Comparison of ENCODE assay signal across 14 mouse cellular contexts in the genomic region with DNA sequence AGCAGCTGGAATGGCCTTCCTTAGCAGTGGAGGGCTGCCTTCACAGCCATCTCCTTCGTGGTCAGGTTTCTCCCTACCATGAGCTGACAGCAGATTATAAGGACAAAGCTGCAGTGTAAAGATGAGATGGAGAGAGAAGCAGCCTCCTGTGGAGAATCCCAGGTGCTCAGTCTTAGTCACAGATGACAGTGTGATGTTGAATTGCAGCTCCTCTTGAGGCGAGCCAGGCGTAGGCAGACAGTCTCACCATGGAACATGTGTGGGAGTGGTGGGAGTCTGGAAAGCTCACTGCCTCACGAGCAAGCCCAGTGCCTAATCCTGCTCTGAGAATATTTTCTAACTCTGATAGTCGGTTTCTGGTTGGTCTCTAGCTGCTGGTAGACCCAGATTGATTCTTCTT. TPM values are rescaled to one million over a fixed set of nuclear protein-coding genes. Genes with fewer than 3 reads are reported as not detected.
A peak's percentile ranks its signal among the peaks of the same experiment; 100 is the strongest.
DNase-seq lines count a peak whose midpoint lies in the region; ATAC-seq lines count a peak whose summit lies in the region.
"Had no signal": no experiment of that assay in that cellular context is flagged by ENCODE, and none has a peak within 500 bp of the region (broad histone marks: within the 10 kb centered on the region; RNA-seq: fewer than 3 reads in every experiment).

No protein-coding gene starts in this region.

- H3K4me2 ChIP-seq in midbrain, embryonic 11.5 days, result no peak overlapping the region
- H3K4me2 ChIP-seq: limb, embryonic 12.5 days had no signal

- no peak overlapping the region for H3K9ac ChIP-seq in midbrain, embryonic 11.5 days (ENCODE audit: low read length)
- H3K9ac ChIP-seq: limb, embryonic 12.5 days had no signal

- H3K36me3 ChIP-seq in midbrain, embryonic 11.5 days (ENCODE audit: control insufficient read depth, insufficient read depth, low read length), result peaks cover 21% of the 10 kb centered on the region; the same call in 1 of the 2 replicates
- H3K36me3 ChIP-seq in midbrain, embryonic 10.5 days, result peaks cover 66% of the 10 kb centered on the region

- WGBS in midbrain, embryonic 11.5 days, result 95% methylated on average over 5 of the region's 5 CpGs
- 89% methylated on average over 5 of the region's 5 CpGs for WGBS in midbrain, embryonic 10.5 days

- no peaks in the 10 kb centered on the region for H3K9me3 ChIP-seq in midbrain, embryonic 11.5 days (ENCODE audit: control insufficient read depth, low read length)
- H3K9me3 ChIP-seq in midbrain, embryonic 10.5 days (replicated peaks), result no peaks in the 10 kb centered on the region
- H3K9me3 ChIP-seq: limb, embryonic 12.5 days; megakaryocyte, embryonic 14.5 days had no signal

- DNase-seq in midbrain, embryonic 11.5 days (ENCODE audit: low spot score, missing footprints), result peak; percentile 49
- DNase-seq in midbrain, embryonic 10.5 days (ENCODE audit: low spot score), result no peak
- DNase-seq in frontal cortex, postnatal 14 days (ENCODE audit: low spot score in 2 of 2), result peak; percentile 53 to 61
- DNase-seq in layer of hippocampus, postnatal 14 days (ENCODE audit: low spot score in 2 of 2), result peak; percentile 39 to 73
- peak; percentile 53 for DNase-seq in right cerebral cortex, postnatal 14 days
- no peak for DNase-seq in kidney, adult 11 months
- no peak for DNase-seq in lung, postnatal 14 days
- DNase-seq: embryo, embryonic 11 days; heart, postnatal 10 days; lung, adult 2 months; retina, postnatal 1 day had no signal

- no peak overlapping the region for H3K4me3 ChIP-seq in midbrain, embryonic 11.5 days (ENCODE audit: low read depth, low read length)
- no peak overlapping the region for H3K4me3 ChIP-seq in midbrain, embryonic 10.5 days
- H3K4me3 ChIP-seq: limb, embryonic 12.5 days; megakaryocyte, embryonic 14.5 days had no signal

- no peak for ATAC-seq in midbrain, embryonic 11.5 days (ENCODE audit: low FRiP score)

- H3K27me3 ChIP-seq in midbrain, embryonic 11.5 days (ENCODE audit: control insufficient read depth, insufficient read depth, low read length), result no peaks in the 10 kb centered on the region
- no peaks in the 10 kb centered on the region for H3K27me3 ChIP-seq in midbrain, embryonic 10.5 days (ENCODE audit: low read depth, poor library complexity, severe bottlenecking)
- H3K27me3 ChIP-seq: limb, embryonic 12.5 days; megakaryocyte, embryonic 14.5 days had no signal

- no peak overlapping the region for H3K27ac ChIP-seq in midbrain, embryonic 11.5 days (ENCODE audit: low read depth, low read length)
- no peak overlapping the region for H3K27ac ChIP-seq in midbrain, embryonic 10.5 days (replicated peaks)
- H3K27ac ChIP-seq: kidney, postnatal 0 days; limb, embryonic 12.5 days had no signal

- peaks cover 6% of the 10 kb centered on the region for H3K4me1 ChIP-seq in midbrain, embryonic 11.5 days (ENCODE audit: control insufficient read depth, insufficient read depth, low read length)
- H3K4me1 ChIP-seq in midbrain, embryonic 10.5 days, result peaks cover 30% of the 10 kb centered on the region

RNA-seq across cellular contexts. Expression of gene Ensa, which starts 3.0 kb away (rescaled TPM):
- polyA plus RNA-seq in midbrain, embryonic 11.5 days (2014; fragmentation: Nextera tagmentation; extraction: Ambion mirVana), result 88.1 and 93.2 TPM in 2 replicates
- 90.1 and 101 TPM in 2 replicates for polyA plus RNA-seq in midbrain, embryonic 10.5 days (2016; fragmentation: Nextera tagmentation; extraction: Ambion mirVana)
- total RNA-seq in layer of hippocampus, postnatal 14 days (2021), result 100 to 1,000 TPM; 288 to 297 TPM

RNA-seq across cellular contexts. Expression of gene Mcl1, which starts 30.8 kb away (rescaled TPM):
- polyA plus RNA-seq in midbrain, embryonic 11.5 days (2014; fragmentation: Nextera tagmentation; extraction: Ambion mirVana), result 74.1 and 79.9 TPM in 2 replicates
- 41.9 and 47.6 TPM in 2 replicates for polyA plus RNA-seq in midbrain, embryonic 10.5 days (2016; fragmentation: Nextera tagmentation; extraction: Ambion mirVana)
- 10 to 100 TPM; 64.6 to 65.1 TPM for total RNA-seq in layer of hippocampus, postnatal 14 days (2021)

RNA-seq across cellular contexts. Expression of gene Golph3l, which starts 39.0 kb away (rescaled TPM):
- 41.8 and 45.1 TPM in 2 replicates for polyA plus RNA-seq in midbrain, embryonic 11.5 days (2014; fragmentation: Nextera tagmentation; extraction: Ambion mirVana)
- 31.4 and 34.2 TPM in 2 replicates for polyA plus RNA-seq in midbrain, embryonic 10.5 days (2016; fragmentation: Nextera tagmentation; extraction: Ambion mirVana)
- 10 to 100 TPM; 20.6 to 22.2 TPM for total RNA-seq in layer of hippocampus, postnatal 14 days (2021)

RNA-seq across cellular contexts. Expression of gene Adamtsl4, which starts 60.0 kb away (rescaled TPM):
- polyA plus RNA-seq in midbrain, embryonic 11.5 days (2014; fragmentation: Nextera tagmentation; extraction: Ambion mirVana), result 0.28 and 0.52 TPM in 2 replicates
- 0.78 and 1.4 TPM in 2 replicates for polyA plus RNA-seq in midbrain, embryonic 10.5 days (2016; fragmentation: Nextera tagmentation; extraction: Ambion mirVana)
- total RNA-seq in layer of hippocampus, postnatal 14 days (2021), result 1 to 10 TPM; 3.0 to 4.1 TPM

Comparison
In these comparisons a context has a peak if more than half of its experiments do, and no peak if none do; other contexts are left out.
1. DNase-seq: peak in midbrain, embryonic 11.5 days (single experiment), frontal cortex, postnatal 14 days (2 of 2), layer of hippocampus, postnatal 14 days (2 of 2) and right cerebral cortex, postnatal 14 days (single experiment); none in midbrain, embryonic 10.5 days (single experiment), kidney, adult 11 months (single experiment) and lung, postnatal 14 days (single experiment).